Mouse (Mus musculus): ENCODE measurements around the gene Cd300lf. TPM values are rescaled to one million over a fixed set of nuclear protein-coding genes. Genes with fewer than 3 reads are reported as not detected.

Cd300lf gene
- polyA plus RNA-seq, 1 experiment from 2014 or later: 0.97 TPM

- Histone ChIP-seq H3K36me3 (no peaks in the 10 kb centered on the region), H3K4me1 (replicated peaks) (no peaks in the 10 kb centered on the region), H3K4me2 (no peak overlapping the region), H3K4me3 (replicated peaks) (no peak overlapping the region), H3K9ac (no peak overlapping the region), H3K27me3 (no peaks in the 10 kb centered on the region), H3K27ac (no peak overlapping the region), H3K9me3 (replicated peaks) (no peaks in the 10 kb centered on the region)
- DNase-seq (no peak), ATAC-seq (ENCODE audit: low read depth) (no peak)
- WGBS (ENCODE audit: insufficient replicate concordance): 78% methylated on average over 9 of the region's 9 CpGs
These were observed 31.7 kb downstream of the Cd300lf start for GRCm38 (mm10) chr11:115102116-115102515.

- 59% methylated on average over 6 of the region's 6 CpGs for WGBS (ENCODE audit: insufficient replicate concordance)
- H3K27me3 ChIP-seq: no peaks in the 10 kb centered on the region
- no peak overlapping the region for H3K4me2 ChIP-seq
- no peaks in the 10 kb centered on the region for H3K9me3 ChIP-seq (replicated peaks)
- no peak overlapping the region for H3K27ac ChIP-seq
- H3K4me3 ChIP-seq (replicated peaks): no peak overlapping the region
- no peak for DNase-seq
- H3K4me1 ChIP-seq (replicated peaks): no peaks in the 10 kb centered on the region
- H3K9ac ChIP-seq: no peak overlapping the region
- no peak for ATAC-seq (ENCODE audit: low read depth)
- no peaks in the 10 kb centered on the region for H3K36me3 ChIP-seq
These were observed 32.2 kb downstream of the Cd300lf start for GRCm38 (mm10) chr11:115101615-115102051.

- Histone ChIP-seq H3K4me3 (replicated peaks) (no peak overlapping the region), H3K9me3 (replicated peaks) (no peaks in the 10 kb centered on the region), H3K27me3 (no peaks in the 10 kb centered on the region), H3K9ac (no peak overlapping the region), H3K4me1 (replicated peaks) (no peaks in the 10 kb centered on the region), H3K36me3 (no peaks in the 10 kb centered on the region), H3K27ac (no peak overlapping the region), H3K4me2 (no peak overlapping the region)
- ATAC-seq (ENCODE audit: low read depth) (no peak), DNase-seq (no peak)
- WGBS (ENCODE audit: insufficient replicate concordance): 71% methylated on average over 7 of the region's 7 CpGs
These were observed 33.1 kb downstream of the Cd300lf start for GRCm38 (mm10) chr11:115100741-115101140.

DNA sequence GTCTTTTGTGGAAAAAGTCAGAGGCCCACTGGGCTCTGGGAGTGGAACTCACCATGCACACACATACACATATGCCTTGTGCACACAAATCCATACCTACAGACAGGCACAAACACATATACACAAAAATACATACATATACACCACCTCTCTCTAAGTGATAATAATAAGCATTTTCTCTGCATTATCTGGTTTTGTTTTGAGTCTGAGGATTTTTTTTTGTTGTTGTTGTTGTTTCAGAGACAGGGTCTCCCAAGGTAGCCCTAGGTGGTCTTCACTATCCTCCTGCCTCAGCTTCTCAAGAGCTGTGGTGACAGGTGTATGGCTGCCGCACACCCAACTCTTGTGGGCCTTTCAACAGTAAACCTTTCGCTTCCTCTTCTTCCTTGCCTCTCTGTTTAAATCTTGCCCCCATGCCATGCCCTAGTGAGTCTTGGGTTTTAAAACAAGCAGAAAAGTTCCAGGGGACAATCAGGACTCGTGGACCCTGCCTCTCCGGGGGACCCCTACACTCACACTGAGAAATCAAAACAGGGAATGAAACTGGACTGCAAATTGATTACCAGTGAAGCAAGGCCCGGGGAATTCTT is 33.7 kb downstream of the Cd300lf start:
- no peak for DNase-seq
- Histone ChIP-seq H3K4me3 (replicated peaks) (no peak overlapping the region), H3K27ac (no peak overlapping the region), H3K36me3 (no peaks in the 10 kb centered on the region), H3K4me1 (replicated peaks) (no peaks in the 10 kb centered on the region), H3K4me2 (no peak overlapping the region), H3K9ac (no peak overlapping the region), H3K27me3 (no peaks in the 10 kb centered on the region), H3K9me3 (replicated peaks) (no peaks in the 10 kb centered on the region)
- ATAC-seq (ENCODE audit: low read depth): no peak
- WGBS (ENCODE audit: insufficient replicate concordance): 64% methylated on average over 5 of the region's 5 CpGs

- no peaks in the 10 kb centered on the region for H3K4me1 ChIP-seq (replicated peaks)
- no peak overlapping the region for H3K4me2 ChIP-seq
- no peaks in the 10 kb centered on the region for H3K27me3 ChIP-seq
- no peak overlapping the region for H3K27ac ChIP-seq
- no peak overlapping the region for H3K4me3 ChIP-seq (replicated peaks)
- DNase-seq: no peak
- WGBS (ENCODE audit: insufficient replicate concordance): 54% methylated on average over 16 of the region's 16 CpGs
- no peaks in the 10 kb centered on the region for H3K36me3 ChIP-seq
- H3K9ac ChIP-seq: no peak overlapping the region
- no peak for ATAC-seq (ENCODE audit: low read depth)
- H3K9me3 ChIP-seq (replicated peaks): no peaks in the 10 kb centered on the region
These were observed 34.5 kb downstream of the Cd300lf start for GRCm38 (mm10) chr11:115099241-115099840.

DNA sequence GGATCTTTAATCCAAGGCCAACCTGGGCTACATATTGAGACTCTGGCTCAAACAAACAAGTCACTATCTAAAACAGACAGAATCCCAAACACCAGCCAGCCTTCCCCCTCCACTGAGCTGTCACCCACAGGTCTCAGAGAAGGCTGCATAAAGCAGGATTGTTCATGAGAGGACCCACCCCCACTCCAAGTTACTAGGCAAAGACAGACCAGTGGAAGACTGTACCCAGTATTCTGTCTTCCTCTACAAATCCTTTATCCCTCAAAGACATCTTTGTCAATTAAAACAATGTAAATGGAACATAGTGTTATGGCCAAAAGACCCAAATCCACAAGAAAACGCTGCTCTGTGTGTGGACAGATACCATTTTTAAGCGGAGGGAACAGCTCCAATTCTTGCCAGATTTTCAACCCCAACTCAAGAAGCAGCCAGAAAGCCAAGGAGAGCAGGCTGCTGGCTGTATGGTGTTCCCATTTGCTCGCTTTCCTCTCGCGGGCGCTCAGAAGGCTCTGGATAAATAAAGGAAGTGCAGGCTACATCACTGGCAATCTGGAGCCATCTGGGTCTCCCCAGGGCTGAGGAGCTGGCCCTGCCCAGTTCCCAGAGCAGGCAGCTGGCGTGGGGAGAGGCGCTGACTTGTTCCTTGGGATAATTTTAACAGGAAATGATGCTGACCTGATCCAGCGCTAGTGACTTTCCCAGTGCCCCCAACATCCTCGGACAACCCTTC is 35.4 kb downstream of the Cd300lf start:
- Histone ChIP-seq H3K27ac (no peak overlapping the region), H3K4me3 (replicated peaks) (no peak overlapping the region), H3K9ac (no peak overlapping the region), H3K4me1 (replicated peaks) (no peaks in the 10 kb centered on the region), H3K27me3 (no peaks in the 10 kb centered on the region), H3K4me2 (no peak overlapping the region), H3K36me3 (no peaks in the 10 kb centered on the region), H3K9me3 (replicated peaks) (no peaks in the 10 kb centered on the region)
- 40% methylated on average over 10 of the region's 10 CpGs for WGBS (ENCODE audit: insufficient replicate concordance)
- ATAC-seq (ENCODE audit: low read depth) (no peak), DNase-seq (no peak)

DNA sequence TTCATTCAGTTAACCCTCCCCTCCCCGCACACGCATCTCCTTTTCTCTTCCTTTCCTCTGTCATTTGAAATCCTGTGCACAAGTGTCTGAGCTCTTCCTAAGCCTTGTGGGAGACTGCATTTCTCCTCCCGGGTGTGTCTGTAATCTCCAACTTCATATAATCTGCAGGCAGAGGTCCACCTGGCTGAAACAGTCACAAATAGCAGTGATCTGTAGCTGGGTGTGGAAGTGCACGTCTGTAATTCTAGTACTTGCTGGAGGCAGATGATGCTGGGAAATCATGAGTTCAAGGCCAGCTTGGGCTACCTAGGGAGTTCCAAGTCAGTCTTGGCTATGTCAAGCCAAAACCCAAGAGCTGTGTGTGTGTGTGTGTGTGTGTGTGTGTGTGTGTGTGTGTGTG is 41.7 kb downstream of the Cd300lf start:
- no peak for DNase-seq
- H3K36me3 ChIP-seq: no peaks in the 10 kb centered on the region
- H3K9ac ChIP-seq: no peak overlapping the region
- no peak overlapping the region for H3K27ac ChIP-seq
- no peak for ATAC-seq (ENCODE audit: low read depth)
- H3K4me2 ChIP-seq: no peak overlapping the region
- peaks cover 28% of the 10 kb centered on the region for H3K27me3 ChIP-seq
- H3K4me1 ChIP-seq (replicated peaks): no peaks in the 10 kb centered on the region
- WGBS (ENCODE audit: insufficient replicate concordance): 22% methylated on average over 4 of the region's 4 CpGs
- no peak overlapping the region for H3K4me3 ChIP-seq (replicated peaks)
- H3K9me3 ChIP-seq (replicated peaks): no peaks in the 10 kb centered on the region

GRCm38 (mm10) chr11:115091362-115091901 is 42.4 kb downstream of the Cd300lf start, which contains the start of gene Rab37:
Gene Rab37 (plus strand): TSS chr11:115091431.
- Histone ChIP-seq H3K9me3 (replicated peaks) (no peaks in the 10 kb centered on the region), H3K9ac (no peak within 1 kb of the TSS), H3K27me3 (peaks cover 28% of the 10 kb centered on the region), H3K4me1 (replicated peaks) (no peaks in the 10 kb centered on the region), H3K4me2 (no peak within 1 kb of the TSS), H3K27ac (no peak within 1 kb of the TSS), H3K36me3 (no peaks in the 10 kb centered on the region), H3K4me3 (replicated peaks) (no peak within 1 kb of the TSS)
- DNase-seq (no peak), ATAC-seq (ENCODE audit: low read depth) (no peak)
- 4% methylated on average over 36 of the region's 36 CpGs for WGBS (ENCODE audit: insufficient replicate concordance)

GRCm38 (mm10) chr11:115089853-115090252 is 43.9 kb downstream of the Cd300lf start:
- Histone ChIP-seq H3K36me3 (no peaks in the 10 kb centered on the region), H3K4me3 (replicated peaks) (no peak overlapping the region), H3K9me3 (replicated peaks) (no peaks in the 10 kb centered on the region), H3K27ac (no peak overlapping the region), H3K9ac (no peak overlapping the region), H3K27me3 (peaks cover 31% of the 10 kb centered on the region), H3K4me1 (replicated peaks) (no peaks in the 10 kb centered on the region), H3K4me2 (no peak overlapping the region)
- 58% methylated on average over 6 of the region's 6 CpGs for WGBS (ENCODE audit: insufficient replicate concordance)
- ATAC-seq (ENCODE audit: low read depth) (no peak), DNase-seq (no peak)

DNA sequence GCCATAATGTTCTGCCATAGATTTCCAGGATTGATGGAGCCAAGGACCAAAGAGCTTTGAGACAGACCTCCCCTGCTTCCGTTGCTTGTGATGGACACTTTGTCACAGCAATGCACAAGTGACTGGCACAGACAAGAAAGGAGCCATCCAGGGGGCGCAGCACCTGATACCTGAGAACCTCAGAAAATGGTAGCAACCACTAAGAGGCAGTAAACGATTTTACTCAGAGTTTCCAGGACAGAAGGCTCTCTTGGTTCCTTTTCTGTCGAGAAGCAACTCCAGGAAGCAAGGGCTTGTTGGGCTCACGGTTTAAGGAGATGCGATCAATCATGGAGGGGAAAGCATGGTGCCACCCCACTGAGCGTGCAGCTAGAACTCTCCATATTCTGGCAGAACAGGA is 47.6 kb downstream of the Cd300lf start:
- Histone ChIP-seq H3K9ac (no peak overlapping the region), H3K9me3 (replicated peaks) (no peaks in the 10 kb centered on the region), H3K27me3 (peaks cover 30% of the 10 kb centered on the region), H3K36me3 (no peaks in the 10 kb centered on the region), H3K4me3 (replicated peaks) (no peak overlapping the region), H3K4me1 (replicated peaks) (no peaks in the 10 kb centered on the region), H3K4me2 (no peak overlapping the region), H3K27ac (no peak overlapping the region)
- ATAC-seq (ENCODE audit: low read depth) (no peak), DNase-seq (no peak)
- 40% methylated on average over 7 of the region's 7 CpGs for WGBS (ENCODE audit: insufficient replicate concordance)

GRCm38 (mm10) chr11:115085064-115085463 is 48.7 kb downstream of the Cd300lf start:
- peaks cover 20% of the 10 kb centered on the region for H3K27me3 ChIP-seq
- no peak for ATAC-seq (ENCODE audit: low read depth)
- no peak overlapping the region for H3K9ac ChIP-seq
- no peak for DNase-seq
- 47% methylated on average over 8 of the region's 8 CpGs for WGBS (ENCODE audit: insufficient replicate concordance)
- H3K27ac ChIP-seq: no peak overlapping the region
- no peak overlapping the region for H3K4me2 ChIP-seq
- H3K4me3 ChIP-seq (replicated peaks): no peak overlapping the region
- H3K4me1 ChIP-seq (replicated peaks): no peaks in the 10 kb centered on the region
- H3K36me3 ChIP-seq: no peaks in the 10 kb centered on the region
- H3K9me3 ChIP-seq (replicated peaks): no peaks in the 10 kb centered on the region

All from liver, embryonic 13.5 days (tissue).